Mouse (Mus musculus) brain, embryonic 14.5 days (tissue): ENCODE measurements around the gene AI467606. TPM values are rescaled to one million over a fixed set of nuclear protein-coding genes. Genes with fewer than 3 reads are reported as not detected.

Experiments
- DNase-seq: peaks from one replicate; pipeline ENCODE4 v3.0.0-alpha.2; 2011; ENCODE audit warnings: low read depth
- CTCF ChIP-seq: fragments of 200-500 bp; IDR thresholded peaks from 2 replicates; pipeline ENCODE4 v1.5.1; 2012; ENCODE audit warnings: inconsistent platforms, mild to moderate bottlenecking, moderate library complexity, borderline replicate concordance; ENCODE audit not compliant: insufficient read depth, insufficient read length; ENCODE audit errors: extremely low read depth
- POLR2A ChIP-seq: fragments of 200-500 bp; IDR thresholded peaks from 2 replicates; pipeline ENCODE4 v1.6.1; 2012; ENCODE audit warnings: mild to moderate bottlenecking, inconsistent platforms, borderline replicate concordance; ENCODE audit not compliant: poor library complexity, insufficient read depth, insufficient read length, severe bottlenecking; ENCODE audit errors: extremely low read depth
- polyA plus RNA-seq: library from polyadenylated mRNA; depleted of rRNA; stranded (reverse); fragments of >200 nt; gene quantifications from 2 replicates; pipeline ENCODE4 v1.2.3, GENCODE M21; 2012

Gene AI467606
- polyA plus RNA-seq, 1 experiment: 1.5 TPM

DNA sequence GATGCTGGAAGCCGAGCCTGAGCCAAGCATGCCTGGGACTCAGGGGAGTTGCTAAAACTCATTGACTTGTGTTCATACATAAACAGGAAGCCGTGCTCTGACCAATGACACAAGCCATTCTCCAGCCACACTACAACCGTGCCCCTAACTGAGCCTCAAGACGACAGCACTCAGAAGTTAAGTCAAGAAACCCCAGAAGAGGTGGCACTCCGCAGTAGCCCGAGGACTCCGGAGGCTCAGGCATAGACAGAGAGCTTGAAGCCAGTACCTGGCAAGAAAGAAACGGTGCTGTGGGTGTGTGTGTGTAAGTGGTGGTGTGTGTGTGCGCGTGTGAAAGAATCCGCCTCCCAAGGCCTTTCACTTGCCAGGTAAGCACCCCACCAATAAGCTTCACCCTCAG lies 23.8 kb downstream of the AI467606 start:
- no peak for DNase-seq
- TF ChIP-seq POLR2A: no peak
- TF ChIP-seq CTCF: no peak

DNA sequence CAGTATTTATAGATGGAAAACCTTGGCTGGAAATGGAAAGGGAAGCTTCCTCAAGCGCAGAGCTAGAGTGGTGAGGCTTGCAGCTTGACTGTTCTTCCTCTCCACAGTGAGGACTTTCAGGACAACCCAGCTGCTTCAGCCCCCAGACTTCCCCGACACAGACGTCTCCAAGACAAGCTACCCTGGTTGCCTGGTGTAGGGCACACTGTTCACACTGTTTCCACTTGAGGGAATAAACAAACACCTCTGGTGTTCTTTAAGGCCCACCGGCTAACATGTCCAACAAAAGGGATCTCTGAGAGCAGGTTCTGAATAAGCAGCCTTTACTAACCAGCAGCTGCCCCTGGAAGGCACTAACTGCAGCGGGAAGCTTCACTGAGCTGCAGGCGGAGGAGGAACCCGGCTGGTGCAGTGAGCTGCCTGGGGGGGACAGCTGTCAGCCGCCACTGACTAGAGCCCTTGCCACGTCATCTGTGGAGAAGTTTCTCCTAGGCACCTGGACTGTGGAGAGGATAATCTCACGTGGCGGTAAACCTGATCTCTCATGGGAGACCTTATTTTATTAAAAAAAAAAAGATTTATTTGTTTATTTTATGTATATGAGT lies 25.3 kb downstream of the AI467606 start:
- TF ChIP-seq POLR2A (no peak), CTCF (no peak)
- no peak for DNase-seq

DNA sequence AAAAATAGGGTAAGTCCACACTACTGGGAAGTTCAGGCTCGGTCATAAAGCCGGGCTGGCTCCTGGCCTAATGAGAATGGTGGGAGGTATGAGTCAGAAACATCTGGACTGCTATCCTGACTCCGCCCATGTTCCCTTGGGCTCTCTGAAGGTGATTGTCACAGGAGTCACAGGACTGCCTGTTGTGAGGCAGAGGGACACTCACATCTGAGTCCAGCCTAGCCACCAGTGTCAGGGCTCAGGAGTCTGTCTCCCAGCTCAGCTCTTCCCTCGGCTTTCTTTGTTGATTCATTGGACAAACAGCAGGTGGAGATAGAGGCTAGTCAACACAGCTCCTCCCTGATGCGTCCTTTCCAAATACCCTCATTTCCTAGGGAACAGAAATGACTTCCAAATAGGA lies 26.8 kb downstream of the AI467606 start:
- TF ChIP-seq POLR2A: no peak
- TF ChIP-seq CTCF: no peak; the same call in 1 of the 2 replicates
- peak; percentile 15 for DNase-seq

DNA sequence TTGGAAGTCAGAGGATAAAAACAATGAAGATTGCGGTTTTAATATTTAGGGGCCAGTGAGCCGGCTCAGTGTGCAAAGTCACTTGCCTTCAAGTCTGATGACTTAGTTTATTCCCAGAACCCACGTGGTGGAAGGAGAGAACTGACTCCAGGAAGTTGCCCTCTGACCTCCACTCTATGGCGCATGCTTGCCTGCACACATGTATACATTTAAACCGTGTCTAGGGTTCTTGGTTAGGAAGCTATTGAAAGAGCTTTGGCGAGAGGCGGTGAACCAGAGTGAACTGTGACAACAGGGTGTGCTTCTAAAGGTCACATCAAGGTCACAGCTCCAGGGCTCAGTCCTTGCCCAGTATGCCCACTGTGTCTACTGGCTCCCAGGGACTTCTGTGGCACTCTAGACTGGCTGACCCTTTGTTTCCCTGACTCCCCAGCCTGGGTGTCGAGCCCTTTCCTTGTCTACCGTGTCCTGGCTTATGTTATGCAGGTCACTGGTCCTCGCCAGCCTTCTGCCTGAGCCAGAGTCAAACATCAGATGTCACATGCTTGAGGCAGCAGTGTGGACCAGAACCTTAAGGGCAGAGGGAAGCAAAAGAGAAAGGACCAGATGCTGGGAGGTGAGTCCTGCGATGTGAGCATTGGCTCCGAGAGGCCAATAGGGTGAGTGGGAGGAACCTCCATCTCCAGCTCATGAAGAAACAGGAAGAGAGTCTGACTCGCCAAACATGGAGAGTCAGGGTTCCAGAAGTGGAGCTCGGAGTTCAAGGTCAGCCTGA lies 27.7 kb downstream of the AI467606 start:
- no peak for DNase-seq
- TF ChIP-seq POLR2A (no peak), CTCF (no peak)

DNA sequence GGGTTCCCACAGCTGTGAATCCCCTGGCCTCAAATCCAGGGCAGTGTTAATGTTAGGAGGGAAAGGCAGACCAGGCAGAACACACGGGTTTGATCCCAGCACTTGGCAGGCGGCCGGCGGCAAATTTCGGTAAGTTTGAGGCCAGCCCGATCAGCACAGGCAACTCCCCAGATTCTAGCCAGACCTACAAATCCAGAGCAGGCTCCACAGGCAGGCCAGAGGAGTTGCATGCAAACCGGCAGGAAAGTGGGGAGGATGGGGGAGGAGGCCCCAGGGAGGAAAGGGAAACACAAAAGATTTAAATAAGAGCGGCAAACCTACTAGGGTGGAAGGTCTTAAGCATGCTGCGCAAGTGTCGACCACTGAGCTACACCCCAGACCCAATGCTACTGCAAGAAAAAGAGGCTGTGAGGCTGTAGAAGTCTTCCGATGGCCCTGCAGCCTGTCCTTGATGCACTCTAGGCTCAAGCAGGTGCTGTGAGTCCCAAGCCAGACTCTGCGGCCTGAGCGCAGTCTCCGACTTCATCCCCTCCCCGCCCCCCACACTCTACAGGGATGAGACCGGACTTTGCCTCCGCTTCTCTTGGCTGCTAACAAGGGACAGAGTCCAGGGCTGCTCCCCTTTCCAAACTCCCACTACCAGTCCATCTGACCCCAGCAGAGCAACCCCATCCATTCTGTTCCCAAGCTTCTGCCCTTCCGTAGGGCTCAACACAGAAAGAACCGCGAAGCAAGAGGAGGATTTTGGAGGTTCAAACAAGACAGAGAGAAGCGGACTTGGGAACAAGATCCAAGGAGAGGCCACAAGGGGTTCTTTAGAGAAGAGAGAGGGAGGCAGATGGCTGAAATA lies 30.1 kb downstream of the AI467606 start:
- no peak for DNase-seq
- TF ChIP-seq POLR2A (no peak), CTCF (no peak)

DNA sequence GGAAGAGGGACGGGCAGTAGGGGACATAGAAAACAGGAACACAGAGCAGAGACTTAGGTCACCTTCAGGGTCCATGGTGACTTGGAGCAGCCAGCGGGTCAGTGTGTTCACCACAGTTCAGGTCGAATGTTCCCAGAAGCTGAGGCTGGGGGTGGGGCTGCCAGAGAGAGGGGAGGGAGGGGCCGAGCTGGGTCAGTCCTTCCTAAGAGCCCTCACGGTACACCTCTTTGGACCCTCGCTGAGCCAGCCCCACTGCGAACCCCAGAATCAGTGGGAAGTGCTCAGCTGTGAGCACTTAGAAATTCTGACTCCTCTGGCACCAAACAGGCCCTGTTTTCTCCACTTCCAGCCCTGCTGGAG lies 30.7 kb downstream of the AI467606 start, which contains the start of gene Qprt:
TSS of gene Qprt (minus strand) at position 316 of the 360 bp plus-strand sequence.
- TF ChIP-seq CTCF (no peak), POLR2A (no peak)
- no peak for DNase-seq

DNA sequence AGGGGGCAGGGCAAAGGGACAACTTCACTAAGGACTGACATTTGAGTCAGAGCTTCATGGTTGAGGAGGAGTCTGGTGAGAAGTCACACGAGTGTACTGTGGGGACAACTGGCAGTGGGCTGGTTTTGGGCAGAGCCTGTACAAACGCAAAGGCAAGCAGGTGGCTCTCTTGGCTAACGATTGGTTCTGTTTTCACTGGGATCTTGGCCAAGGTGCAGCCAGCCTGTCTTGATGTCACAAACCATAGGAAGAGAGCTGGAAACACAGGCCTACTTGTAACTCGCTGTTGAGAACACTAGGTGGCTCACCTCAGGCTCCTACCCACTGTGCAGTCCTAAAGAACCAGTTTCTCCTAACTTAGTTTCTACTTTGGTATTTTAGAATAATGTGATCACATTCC lies 38.5 kb downstream of the AI467606 start:
- DNase-seq: peak; percentile 75
- no peak for TF ChIP-seq POLR2A
- TF ChIP-seq CTCF: peak; percentile 65; the same call in 1 of the 2 replicates

DNA sequence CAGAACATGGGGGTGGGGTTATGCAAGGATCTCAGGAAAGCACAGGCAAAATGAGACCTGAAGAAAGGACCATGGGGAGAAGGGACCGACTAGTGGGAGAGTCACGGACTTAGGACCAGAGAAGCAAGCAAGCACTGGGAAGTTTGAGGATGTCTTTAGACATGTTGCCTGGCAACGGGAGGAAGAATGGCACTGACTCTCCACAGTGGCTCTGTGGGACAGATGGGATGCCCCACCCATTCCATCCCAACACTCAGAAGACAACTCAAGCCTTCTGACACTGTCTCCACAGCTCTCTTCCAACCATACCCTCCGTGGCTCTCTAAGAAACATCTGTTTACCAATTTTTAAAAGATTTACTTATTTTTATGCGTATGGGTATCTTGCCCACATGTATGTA lies 42.0 kb downstream of the AI467606 start:
- TF ChIP-seq CTCF (no peak), POLR2A (no peak)
- DNase-seq: no peak

DNA sequence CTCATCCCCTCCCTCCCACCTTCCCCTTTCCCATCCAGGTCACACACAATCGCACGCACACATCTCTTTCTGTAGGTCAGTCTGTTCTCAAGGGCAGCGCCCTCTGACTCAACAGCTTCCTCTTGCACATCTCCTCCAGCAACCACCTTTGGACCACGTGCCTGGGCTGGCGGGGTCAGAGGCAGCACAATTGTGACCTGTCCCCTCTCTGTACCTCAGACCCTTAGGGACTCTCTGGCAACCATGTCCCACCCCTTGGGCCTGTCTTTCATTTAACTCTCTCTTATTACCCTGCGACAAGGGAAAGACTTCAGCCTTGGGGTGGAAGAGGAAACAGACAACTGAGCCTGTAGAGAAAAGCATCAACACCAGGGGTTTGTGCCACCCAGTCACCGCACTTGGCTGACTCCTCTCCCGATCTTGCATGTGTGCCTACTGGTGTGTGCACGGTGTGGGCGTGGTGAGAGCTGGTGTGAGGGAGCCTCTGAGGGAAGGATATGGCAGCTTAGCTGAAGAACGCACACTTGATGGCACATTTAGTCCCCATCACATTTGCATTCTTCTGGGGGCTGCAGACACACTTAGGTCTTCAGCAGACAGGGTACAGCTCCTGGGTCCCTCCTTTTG lies 43.8 kb downstream of the AI467606 start:
- TF ChIP-seq POLR2A: no peak
- no peak for TF ChIP-seq CTCF
- DNase-seq: no peak

DNA sequence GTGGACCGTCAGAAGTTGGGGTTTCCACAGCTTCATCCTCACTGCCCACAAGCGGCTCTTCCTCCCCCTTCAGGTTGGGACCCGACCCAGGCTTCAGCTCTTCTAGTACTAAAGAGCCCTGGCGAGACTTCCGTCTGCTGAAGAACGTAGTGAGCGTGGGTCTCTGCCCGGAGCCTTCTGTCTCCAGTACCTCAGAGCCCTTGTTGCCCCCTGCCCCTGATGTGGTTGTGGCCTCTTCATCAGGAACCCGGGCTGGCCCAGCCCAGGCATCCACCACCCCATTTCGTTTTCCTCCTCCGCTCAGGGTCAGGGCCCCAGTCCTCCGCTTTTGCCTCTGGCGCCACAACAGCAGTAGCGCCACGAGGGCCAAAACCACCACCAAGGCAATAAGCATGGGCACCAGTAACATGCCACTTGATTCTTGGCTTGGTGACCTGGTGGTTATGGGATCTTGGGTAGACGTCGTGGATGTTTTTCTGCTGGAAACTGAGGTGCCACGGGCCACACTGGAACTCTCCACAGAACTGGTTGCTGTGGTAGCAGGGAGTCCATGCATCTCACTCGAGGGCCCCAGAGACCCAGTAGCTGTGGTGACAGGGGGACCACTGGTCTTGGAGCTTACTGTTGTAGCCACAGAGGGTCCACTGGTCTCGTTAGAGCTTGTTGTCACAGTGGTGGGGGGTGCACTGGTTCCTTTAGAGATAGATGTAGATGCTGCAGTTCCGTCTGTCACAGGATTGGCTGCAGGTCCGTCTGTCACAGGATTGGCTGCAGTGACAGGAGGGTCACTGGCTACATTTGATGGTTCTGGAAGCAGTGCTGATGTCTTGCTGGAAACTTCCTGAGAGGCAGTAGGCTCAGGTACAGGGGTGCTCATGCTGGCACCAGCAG lies 45.3 kb downstream of the AI467606 start:
- DNase-seq: no peak
- no peak for TF ChIP-seq POLR2A
- no peak for TF ChIP-seq CTCF
